Mouse (Mus musculus) G1E (cell line): ENCODE data around the gene RPS10-NUDT3.

Experiments used
- CTCF ChIP-seq: IDR thresholded peaks from 2 replicates; pipeline ENCODE4 v1.5.1; 2012; ENCODE audit warnings: low read depth, low read length, inconsistent platforms, mixed read lengths
- GATA1 ChIP-seq: IDR thresholded peaks from 2 replicates; pipeline ENCODE4 v1.6.1; 2012; ENCODE audit warnings: borderline replicate concordance, low read length, inconsistent platforms, mixed read lengths
- GATA2 ChIP-seq: IDR thresholded peaks from 2 replicates; pipeline ENCODE4 v1.6.1; 2012; ENCODE audit warnings: low read depth, low read length, inconsistent platforms, borderline replicate concordance
- TAL1 ChIP-seq: conservative IDR thresholded peaks from 2 replicates; pipeline ENCODE4 v1.6.1; 2012; ENCODE audit warnings: low read depth, low read length, inconsistent platforms, mixed read lengths

DNA sequence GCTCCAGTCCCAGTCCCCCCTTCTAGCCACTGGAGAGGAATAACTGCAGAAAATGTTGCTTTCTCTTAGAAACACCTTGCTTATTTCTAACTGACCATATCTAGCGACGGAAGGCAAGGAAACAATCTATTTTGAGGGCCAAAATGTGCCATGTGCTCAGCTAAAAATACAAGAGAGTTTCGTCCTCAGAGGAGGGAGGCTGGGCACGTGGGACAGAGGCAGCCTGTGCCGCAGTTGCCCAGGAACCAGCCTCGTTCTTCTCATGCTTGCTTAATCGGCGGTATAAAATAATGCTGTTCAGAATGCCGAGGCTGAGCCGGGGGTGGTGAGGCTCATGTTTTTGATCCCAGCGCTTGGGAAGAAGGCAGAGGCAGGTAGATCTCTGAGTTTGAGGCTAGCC, 90.5 kb downstream of the RPS10-NUDT3 start:
- TF ChIP-seq CTCF: no peak
- no peak for TF ChIP-seq GATA1
- TF ChIP-seq TAL1: no peak
- TF ChIP-seq GATA2: no peak
